Mouse (Mus musculus) central nervous system, embryonic 11.5 days (tissue): ENCODE data around the gene Naa50. TPM values are rescaled to one million over a fixed set of nuclear protein-coding genes. Genes with fewer than 3 reads are reported as not detected.

Source experiments
- polyA plus RNA-seq: library from polyadenylated mRNA; depleted of rRNA; stranded (reverse); fragments of >200 nt; gene quantifications from 2 replicates; pipeline ENCODE4 v1.2.3, GENCODE M21; 2012; rRNA removed

Naa50 gene
- 46.2 and 55.2 TPM in 2 replicates for polyA plus RNA-seq

GRCm38 (mm10) chr16:44139536-44140185 is at the start of gene Naa50, which contains the start of gene Atp6v1a:
TSS of gene Naa50 (plus strand) at chr16:44139830.
TSS of gene Atp6v1a (minus strand) at chr16:44139705.

GRCm38 (mm10) chr16:44173155-44173941 is 33.7 kb downstream of the Naa50 start, which contains the start of gene Usf3:
TSS of gene Usf3 (plus strand) at chr16:44173246.

Other genes with a start within 250 kb of the Naa50 start
- 60.1 and 62.5 TPM in 2 replicates for gene Qtrt2, start 213.0 kb upstream of the Naa50 start, polyA plus RNA-seq
- gene Zdhhc23, start 160.0 kb upstream of the Naa50 start, polyA plus RNA-seq = 0.37 and 0.54 TPM in 2 replicates
- gene Gramd1c, start 76.5 kb upstream of the Naa50 start, polyA plus RNA-seq = 2.1 and 2.7 TPM in 2 replicates
- gene Atp6v1a, start 125 bp upstream of the Naa50 start, polyA plus RNA-seq = 36.7 and 43.8 TPM in 2 replicates
- 6.4 and 10.6 TPM in 2 replicates for gene Usf3, start 33.4 kb downstream of the Naa50 start, polyA plus RNA-seq
- gene Sidt1, start 193.4 kb downstream of the Naa50 start, polyA plus RNA-seq = 0.16 TPM in 2 replicates
- gene Spice1, start 207.3 kb downstream of the Naa50 start, polyA plus RNA-seq = 23.4 and 33.3 TPM in 2 replicates